Mouse (Mus musculus) heart, adult 2 months (tissue): ENCODE data around the gene Svs1.
"Not testable (repeated sequence)": the region's sequence is repeated elsewhere in the genome, so short reads cannot be mapped to it uniquely, and the experiment has no call there.

ENCODE experiments used
- CTCF ChIP-seq: fragments of 200-600 bp; IDR thresholded peaks from 2 replicates; pipeline ENCODE4 v1.8.1; 2022; ENCODE audit warnings: antibody characterized with exemption, mild to moderate bottlenecking, moderate library complexity
- POLR2A ChIP-seq: fragments of 200-500 bp; IDR thresholded peaks from 2 replicates; pipeline ENCODE4 v1.6.1; 2011; ENCODE audit warnings: mild to moderate bottlenecking, low read depth, low read length, control low read depth; ENCODE audit not compliant: insufficient read depth

DNA sequence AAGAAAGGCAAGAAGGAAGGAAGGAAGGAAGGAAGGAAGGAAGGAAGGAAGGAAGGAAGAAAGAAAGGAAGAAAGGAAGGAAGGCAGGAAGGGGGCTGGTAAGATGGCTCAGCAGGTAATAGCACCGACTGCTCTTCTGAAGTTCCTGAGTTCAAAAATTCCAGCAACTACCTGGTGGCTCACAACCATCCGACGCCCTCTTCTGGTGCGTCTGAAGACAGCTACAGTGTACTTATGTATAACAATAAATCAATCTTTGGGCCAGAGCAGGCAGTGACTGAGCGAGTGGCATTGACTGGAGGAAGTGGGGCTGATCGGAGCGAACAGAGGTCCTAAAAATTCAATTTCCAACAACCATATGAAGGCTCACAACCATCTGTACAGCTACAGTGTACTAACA is 27.5 kb upstream of the Svs1 start:
- peak; percentile 41 for TF ChIP-seq CTCF
- TF ChIP-seq POLR2A = not testable (repeated sequence)
